Mouse (Mus musculus) hindbrain, postnatal 0 days (tissue): ENCODE results near the gene Spata25. TPM values are rescaled to one million over a fixed set of nuclear protein-coding genes. Genes with fewer than 3 reads are reported as not detected.
A peak's percentile ranks its signal among the peaks of the same experiment; 100 is the strongest.

Experiments used
- ATAC-seq: fragments of 200-750 bp; cut with Nextera tagmentation; 2 replicates; pipeline ENCODE4 v1.8.0; 2017; ENCODE audit warnings: mild to moderate bottlenecking, moderate TSS enrichment, moderate library complexity
- DNase-seq: peaks from one replicate; pipeline ENCODE4 v3.0.0-alpha.2; 2015; ENCODE audit warnings: low spot score
- H3K27ac ChIP-seq: fragments of 300-500 bp; sonication (generic); 2 replicates; pipeline ENCODE4 v1.5.1; 2014; ENCODE audit warnings: mild to moderate bottlenecking
- H3K27me3 ChIP-seq: fragments of 300-500 bp; sonication (generic); 2 replicates; pipeline ENCODE4 v1.6.1; 2014; ENCODE audit warnings: low read length, mixed read lengths; ENCODE audit not compliant: insufficient read depth
- H3K36me3 ChIP-seq: fragments of 300-500 bp; sonication (generic); 2 replicates; pipeline ENCODE4 v1.6.1; 2014; ENCODE audit warnings: low read length, mixed read lengths; ENCODE audit not compliant: insufficient read depth
- H3K4me1 ChIP-seq: fragments of 300-500 bp; sonication (generic); 2 replicates; pipeline ENCODE4 v1.6.1; 2014; ENCODE audit warnings: antibody characterized with exemption, low read length, mixed read lengths; ENCODE audit not compliant: insufficient read depth
- H3K4me2 ChIP-seq: fragments of 300-500 bp; sonication (generic); 2 replicates; pipeline ENCODE4 v1.6.1; 2014; ENCODE audit warnings: low read depth, mild to moderate bottlenecking, low read length, moderate library complexity, mixed read lengths
- H3K4me3 ChIP-seq: fragments of 300-500 bp; sonication (generic); 2 replicates; pipeline ENCODE4 v1.5.1; 2014; ENCODE audit warnings: low read length
- H3K9ac ChIP-seq: fragments of 300-500 bp; sonication (generic); replicated peaks from 2 replicates; pipeline ENCODE4 v1.6.1; 2014; ENCODE audit warnings: mild to moderate bottlenecking, low read length, moderate library complexity, mixed read lengths
- H3K9me3 ChIP-seq: fragments of 300-500 bp; sonication (generic); 2 replicates; pipeline ENCODE4 v1.6.1; 2016; ENCODE audit warnings: low read length, mixed read lengths
- CTCF ChIP-seq: IDR thresholded peaks from 2 replicates; pipeline ENCODE4 v1.5.1; 2016; ENCODE audit warnings: antibody characterized with exemption, control low read depth, low read depth
- WGBS: fragments of 180-500 bp; shearing (Covaris S2); extraction: QIAGEN DNeasy Blood & Tissue Kit; methylation state at CpG from one replicate; pipeline ENCODE4 v1.1.7; 2014; 5-methylcytosine and 5-hydroxymethylcytosine counted together
- polyA plus RNA-seq: library from polyadenylated mRNA; unstranded; fragments of >200 nt; fragmentation: Nextera tagmentation; extraction: Ambion mirVana; gene quantifications from 2 replicates; pipeline ENCODE4 v1.2.1, GENCODE M21; 2015
- total RNA-seq: library from RNA; depleted of rRNA; stranded (reverse); fragments of >200 nt; gene quantifications from 2 replicates; pipeline ENCODE4 v1.2.3, GENCODE M21; 2014

Spata25 gene
- total and polyA plus RNA-seq, 2 experiments from 2014 or later = not detected

GRCm38 (mm10) chr2:164786388-164786885 is 41.9 kb downstream of the Spata25 start:
- Histone ChIP-seq H3K27me3 (no peaks in the 10 kb centered on the region), H3K4me2 (peak overlapping the region; percentile 93), H3K4me1 (no peaks in the 10 kb centered on the region; the same call in 1 of the 2 replicates), H3K36me3 (0 out of 2 replicates have a peak, but pooled peaks cover 6% of the 10 kb centered on the region), H3K9me3 (no peaks in the 10 kb centered on the region), H3K4me3 (peak overlapping the region; percentile 75), H3K9ac (peak overlapping the region; percentile 92), H3K27ac (peak overlapping the region; percentile 89)
- WGBS = 7% methylated on average over 15 of the region's 15 CpGs
- DNase-seq = peak; percentile 48
- no peak for TF ChIP-seq CTCF
- ATAC-seq = peak; percentile 25; the same call in 1 of the 2 replicates

- H3K36me3 ChIP-seq = 0 out of 2 replicates have a peak, but pooled peaks cover 4% of the 10 kb centered on the region
- H3K4me3 ChIP-seq = peak within 1 kb of the TSS; percentile 75
- H3K4me2 ChIP-seq = peak within 1 kb of the TSS; percentile 93
- peak within 1 kb of the TSS; percentile 89 for H3K27ac ChIP-seq
- DNase-seq (peak; percentile 89), ATAC-seq (peak; percentile 92)
- under 1% methylated on average over 66 of the region's 89 CpGs for whole genome bisulfite sequencing
- no peaks in the 10 kb centered on the region for H3K27me3 ChIP-seq
- peak; percentile 49 for TF ChIP-seq CTCF
- no peaks in the 10 kb centered on the region; the same call in 1 of the 2 replicates for H3K4me1 ChIP-seq
- peak within 1 kb of the TSS; percentile 92 for H3K9ac ChIP-seq
- no peaks in the 10 kb centered on the region for H3K9me3 ChIP-seq
Observed at GRCm38 (mm10) chr2:164785481-164786387, 42.6 kb downstream of the Spata25 start, which contains the start of gene Snx21. TSS of gene Snx21 (plus strand) at chr2:164785823.

GRCm38 (mm10) chr2:164784869-164785420 is 43.4 kb downstream of the Spata25 start:
- WGBS = 12% methylated on average over 7 of the region's 7 CpGs
- TF ChIP-seq CTCF = no peak
- ATAC-seq = no peak

GRCm38 (mm10) chr2:164783926-164784581 is 44.3 kb downstream of the Spata25 start:
- Histone ChIP-seq H3K27ac (no peak overlapping the region), H3K27me3 (no peaks in the 10 kb centered on the region), H3K4me3 (no peak overlapping the region), H3K36me3 (no peaks in the 10 kb centered on the region), H3K4me1 (no peaks in the 10 kb centered on the region; the same call in 1 of the 2 replicates), H3K4me2 (no peak overlapping the region), H3K9me3 (no peaks in the 10 kb centered on the region), H3K9ac (no peak overlapping the region)
- ATAC-seq (no peak), DNase-seq (peak; percentile 50)
- WGBS = 80% methylated on average over 7 of the region's 7 CpGs
- TF ChIP-seq CTCF = peak; percentile 51

More at GRCm38 (mm10) chr2:164784869-164785420, 43.4 kb downstream of the Spata25 start:
- no peaks in the 10 kb centered on the region for H3K9me3 ChIP-seq
- no peaks in the 10 kb centered on the region for H3K27me3 ChIP-seq
- H3K4me2 ChIP-seq = peak overlapping the region; percentile 93
- H3K9ac ChIP-seq = peak overlapping the region; percentile 92; the same call in 1 of the 2 replicates
- no peak for DNase-seq
- H3K27ac ChIP-seq = peak overlapping the region; percentile 89
- peak overlapping the region; percentile 75 for H3K4me3 ChIP-seq
- H3K4me1 ChIP-seq = no peaks in the 10 kb centered on the region; the same call in 1 of the 2 replicates
- H3K36me3 ChIP-seq = no peaks in the 10 kb centered on the region

- Histone ChIP-seq H3K4me2 (no peak overlapping the region), H3K4me3 (no peak overlapping the region), H3K27ac (no peak overlapping the region), H3K9ac (no peak overlapping the region), H3K36me3 (no peaks in the 10 kb centered on the region), H3K4me1 (no peaks in the 10 kb centered on the region; the same call in 1 of the 2 replicates), H3K9me3 (no peaks in the 10 kb centered on the region), H3K27me3 (no peaks in the 10 kb centered on the region)
- no peak for TF ChIP-seq CTCF
- DNase-seq (no peak), ATAC-seq (no peak)
- 76% methylated on average over 4 of the region's 4 CpGs for WGBS
Observed at GRCm38 (mm10) chr2:164781876-164782275, 46.5 kb downstream of the Spata25 start.

DNA sequence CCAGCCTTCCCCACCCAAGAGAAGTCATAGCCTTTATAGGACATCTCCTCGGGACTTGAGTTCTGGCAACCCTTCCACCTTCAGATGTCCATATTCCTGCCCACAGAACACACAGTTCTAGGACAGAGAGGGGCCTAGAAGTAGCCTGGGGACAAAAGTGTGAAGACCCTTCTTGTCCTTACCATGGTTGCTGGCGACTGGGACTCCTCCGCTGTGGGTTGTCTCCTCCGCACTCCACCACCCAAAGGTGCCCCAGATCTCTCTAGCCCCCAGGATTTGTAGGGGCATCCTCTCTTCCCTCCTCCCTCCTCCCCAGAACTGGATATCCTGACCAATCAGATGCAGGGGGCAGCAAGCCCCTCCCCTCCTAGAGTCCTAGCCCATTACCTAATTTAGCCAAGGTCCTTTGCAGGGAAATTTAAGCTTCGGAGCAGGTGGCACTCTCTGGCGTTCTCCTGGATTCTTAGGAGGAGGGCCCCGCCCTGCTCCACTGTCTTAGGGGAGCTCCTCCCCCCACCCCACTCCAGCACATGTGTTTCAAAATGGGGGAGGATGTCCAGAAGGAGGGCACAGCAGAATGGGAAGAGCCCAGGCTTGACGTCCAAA is 48.8 kb downstream of the Spata25 start, which contains the start of gene Tnnc2:
Tnnc2 (minus strand) TSS at position 487 of the 606 bp plus-strand sequence.
- Histone ChIP-seq H3K27ac (no peak within 1 kb of the TSS), H3K4me2 (no peak within 1 kb of the TSS), H3K4me3 (no peak within 1 kb of the TSS), H3K4me1 (no peaks in the 10 kb centered on the region), H3K9ac (no peak within 1 kb of the TSS), H3K36me3 (no peaks in the 10 kb centered on the region), H3K9me3 (no peaks in the 10 kb centered on the region), H3K27me3 (no peaks in the 10 kb centered on the region)
- DNase-seq (no peak), ATAC-seq (no peak)
- no peak for TF ChIP-seq CTCF
- 71% methylated on average over 8 of the region's 8 CpGs for WGBS
